Mouse (Mus musculus) heart, adult 2 months (tissue): Measurements from ENCODE around the gene Lcn8. TPM values are rescaled to one million over a fixed set of nuclear protein-coding genes. Genes with fewer than 3 reads are reported as not detected.
A peak's percentile ranks its signal among the peaks of the same experiment; 100 is the strongest.

ENCODE experiments used
- DNase-seq, 2 experiments: peaks; one replicate each; pipeline ENCODE4 v3.0.0; 2021
- H3K27ac ChIP-seq: fragments of 200-600 bp; 2 replicates; pipeline ENCODE4 v1.8.1; 2022
- H3K27me3 ChIP-seq: fragments of 200-500 bp; 2 replicates; pipeline ENCODE4 v1.6.1; 2012; ENCODE audit warnings: mild to moderate bottlenecking, low read length, inconsistent platforms, mixed read lengths; ENCODE audit not compliant: control insufficient read depth, insufficient read depth
- H3K36me3 ChIP-seq: fragments of 200-500 bp; 2 replicates; pipeline ENCODE4 v1.6.1; 2012; ENCODE audit warnings: low read length, inconsistent platforms; ENCODE audit not compliant: control insufficient read depth, insufficient read depth
- H3K4me1 ChIP-seq: fragments of 200-500 bp; 2 replicates; pipeline ENCODE4 v1.6.1; 2011; ENCODE audit warnings: low read length; ENCODE audit not compliant: control insufficient read depth, insufficient read depth
- H3K4me3 ChIP-seq: fragments of 200-600 bp; 2 replicates; pipeline ENCODE4 v1.8.1; 2022
- H3K79me2 ChIP-seq: fragments of 200-500 bp; replicated peaks from 2 replicates; pipeline ENCODE4 v1.6.1; 2012; ENCODE audit warnings: mild to moderate bottlenecking, inconsistent platforms, low read length, moderate library complexity, mixed read lengths; ENCODE audit not compliant: control insufficient read depth, insufficient read depth
- H3K9ac ChIP-seq: fragments of 200-500 bp; 2 replicates; pipeline ENCODE4 v1.6.1; 2012; ENCODE audit warnings: low read depth, mild to moderate bottlenecking, control low read depth, inconsistent platforms, low read length, mixed read lengths
- CTCF ChIP-seq: fragments of 200-600 bp; IDR thresholded peaks from 2 replicates; pipeline ENCODE4 v1.8.1; 2022; ENCODE audit warnings: antibody characterized with exemption, mild to moderate bottlenecking, moderate library complexity
- EP300 ChIP-seq: fragments of 200-500 bp; IDR thresholded peaks from 2 replicates; pipeline ENCODE4 v1.6.1; 2011; ENCODE audit warnings: low read depth, low read length, control low read depth; ENCODE audit not compliant: insufficient read depth
- POLR2A ChIP-seq: fragments of 200-500 bp; IDR thresholded peaks from 2 replicates; pipeline ENCODE4 v1.6.1; 2011; ENCODE audit warnings: mild to moderate bottlenecking, low read depth, low read length, control low read depth; ENCODE audit not compliant: insufficient read depth
- WGBS: fragments of 180-500 bp; shearing (Covaris S2); methylation state at CpG from one replicate; pipeline ENCODE4 v1.1.7; 2018; 5-methylcytosine and 5-hydroxymethylcytosine counted together
- intact Hi-C: fragments of 180-260 bp; cut with DNase I; formaldehyde crosslinking; loops from one replicate; pipeline ENCODE4 v1.15.1; 2025
- polyA plus RNA-seq: library from polyadenylated mRNA; depleted of rRNA; stranded (reverse); fragments of >200 nt; gene quantifications from 2 replicates; pipeline ENCODE4 v1.2.3, GENCODE M21; 2012
- total RNA-seq, 2 experiments: library from RNA; stranded (reverse); gene quantifications; 2 replicates each; pipeline ENCODE4 v1.2.3; 2021

Gene Lcn8
- total and polyA plus RNA-seq, 3 experiments, result 0.20 to 1.2 (median 0.98) TPM

DNA sequence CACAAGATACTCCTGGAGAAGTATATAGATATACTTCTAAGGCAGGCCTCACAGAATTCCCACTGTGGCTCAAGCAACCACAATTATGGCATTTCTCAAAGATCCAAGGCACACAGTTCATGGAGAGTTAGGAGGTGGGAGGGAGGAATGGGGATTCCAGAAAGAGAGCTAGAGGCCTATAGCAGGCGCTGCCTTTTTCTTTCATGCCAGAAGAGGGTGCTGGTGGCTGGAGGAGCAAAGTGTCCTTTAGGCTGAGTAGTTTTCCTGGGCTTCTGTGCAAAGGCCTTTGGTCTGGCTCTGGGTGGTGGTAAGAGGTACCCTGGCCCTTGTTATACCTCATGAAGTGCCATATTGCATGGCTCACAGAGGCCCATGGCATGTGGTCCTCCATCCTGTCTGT lies 18.9 kb upstream of the Lcn8 start:
- DNase-seq, result no peak
- no peaks in the 10 kb centered on the region for H3K36me3 ChIP-seq
- no peak overlapping the region for H3K9ac ChIP-seq
- no peak for TF ChIP-seq POLR2A
- TF ChIP-seq EP300, result no peak
- peak; percentile 61 for TF ChIP-seq CTCF
- H3K79me2 ChIP-seq, result no peaks in the 10 kb centered on the region
- H3K4me3 ChIP-seq, result no peak overlapping the region
- intact Hi-C loops, result no loop called here
- H3K27me3 ChIP-seq, result no peaks in the 10 kb centered on the region
- H3K27ac ChIP-seq, result no peak overlapping the region
- 73% methylated on average over 1 of the region's 1 CpGs for WGBS
- H3K4me1 ChIP-seq, result no peaks in the 10 kb centered on the region

DNA sequence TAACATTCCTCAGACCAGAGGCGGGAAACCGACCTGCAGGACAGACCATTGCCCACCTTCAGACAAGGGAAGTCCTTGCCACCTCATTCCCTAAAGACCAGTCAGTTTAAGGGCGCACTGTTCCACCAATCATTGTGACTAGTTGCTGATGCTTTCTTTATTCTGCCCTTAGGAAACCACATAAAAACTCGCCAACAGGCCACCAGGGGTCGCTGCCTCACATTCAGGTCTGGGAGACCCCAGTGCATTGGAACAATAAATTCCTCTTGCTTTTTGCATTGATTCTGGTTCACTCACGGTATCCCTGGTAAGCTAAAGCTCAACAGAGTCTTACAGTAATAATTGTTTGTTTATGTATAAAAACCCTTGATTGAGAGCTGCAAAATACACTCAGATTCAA lies 13.0 kb upstream of the Lcn8 start:
- Histone ChIP-seq H3K36me3 (no peaks in the 10 kb centered on the region), H3K9ac (no peak overlapping the region), H3K27ac (no peak overlapping the region), H3K4me3 (no peak overlapping the region), H3K4me1 (no peaks in the 10 kb centered on the region), H3K79me2 (no peaks in the 10 kb centered on the region), H3K27me3 (no peaks in the 10 kb centered on the region)
- WGBS, result 22% methylated on average over 6 of the region's 6 CpGs
- TF ChIP-seq EP300, result no peak
- TF ChIP-seq CTCF, result peak; percentile 75
- DNase-seq, result no peak
- intact Hi-C loops, result no loop called here

DNA sequence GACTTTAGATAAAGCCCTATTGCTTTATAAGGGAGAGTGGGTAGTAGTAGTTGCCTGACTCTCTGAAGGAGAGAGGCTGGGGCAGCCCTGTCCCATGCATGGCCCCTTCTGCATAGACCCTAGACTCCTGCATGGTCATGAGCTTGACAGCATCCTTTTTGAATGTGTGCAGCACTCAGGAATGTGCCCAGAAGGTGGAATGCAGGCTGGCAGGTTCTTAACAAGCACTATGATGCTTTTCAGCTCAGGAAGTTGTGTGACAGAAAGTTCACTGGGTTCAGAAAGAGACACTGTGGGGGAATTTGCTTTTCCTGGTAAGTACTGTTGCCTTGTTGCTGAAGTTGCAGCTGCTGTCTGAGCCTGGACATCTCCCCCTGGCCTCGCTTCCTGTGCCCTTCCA lies 1.6 kb downstream of the Lcn8 start:
- DNase-seq, result no peak
- WGBS, result 53% methylated on average over 1 of the region's 1 CpGs
- intact Hi-C loops, result no loop called here

DNA sequence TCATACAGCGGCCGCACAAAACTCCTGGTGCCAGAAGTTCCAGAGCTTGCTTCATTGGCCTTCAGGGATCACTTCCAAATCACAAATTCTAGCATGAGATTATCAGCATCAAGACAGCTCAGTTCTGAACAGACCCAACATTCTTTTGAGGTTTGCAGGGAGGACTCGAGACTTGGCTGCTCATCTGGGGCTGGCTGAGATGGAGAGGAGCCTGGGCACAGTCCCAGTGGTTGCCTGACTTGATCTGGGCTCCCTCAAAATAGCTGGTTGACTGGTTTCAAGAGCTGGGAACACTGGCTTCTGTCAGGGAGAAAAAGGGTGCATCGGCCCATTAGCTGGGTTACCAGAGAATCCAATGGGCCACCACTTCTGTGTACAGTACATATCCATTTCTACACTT lies 3.8 kb downstream of the Lcn8 start:
- peak; percentile 40 to 67 for DNase-seq
- TF ChIP-seq CTCF (no peak), POLR2A (no peak), EP300 (no peak)
- Histone ChIP-seq H3K4me1 (peaks cover 6% of the 10 kb centered on the region; the same call in 1 of the 2 replicates), H3K27ac (peak overlapping the region; percentile 17; the same call in 1 of the 2 replicates), H3K27me3 (no peaks in the 10 kb centered on the region), H3K4me3 (no peak overlapping the region), H3K36me3 (no peaks in the 10 kb centered on the region), H3K9ac (no peak overlapping the region), H3K79me2 (no peaks in the 10 kb centered on the region)
- intact Hi-C loops, result no loop called here
- 47% methylated on average over 4 of the region's 4 CpGs for WGBS

More for the DNA sequence above, 1.6 kb downstream of the Lcn8 start:
- no peak for TF ChIP-seq EP300
- H3K36me3 ChIP-seq, result no peaks in the 10 kb centered on the region
- no peak overlapping the region for H3K27ac ChIP-seq
- no peak overlapping the region for H3K4me3 ChIP-seq
- H3K4me1 ChIP-seq, result peaks cover 3% of the 10 kb centered on the region; the same call in 1 of the 2 replicates
- no peaks in the 10 kb centered on the region for H3K79me2 ChIP-seq
- H3K27me3 ChIP-seq, result no peaks in the 10 kb centered on the region
- H3K9ac ChIP-seq, result no peak overlapping the region

DNA sequence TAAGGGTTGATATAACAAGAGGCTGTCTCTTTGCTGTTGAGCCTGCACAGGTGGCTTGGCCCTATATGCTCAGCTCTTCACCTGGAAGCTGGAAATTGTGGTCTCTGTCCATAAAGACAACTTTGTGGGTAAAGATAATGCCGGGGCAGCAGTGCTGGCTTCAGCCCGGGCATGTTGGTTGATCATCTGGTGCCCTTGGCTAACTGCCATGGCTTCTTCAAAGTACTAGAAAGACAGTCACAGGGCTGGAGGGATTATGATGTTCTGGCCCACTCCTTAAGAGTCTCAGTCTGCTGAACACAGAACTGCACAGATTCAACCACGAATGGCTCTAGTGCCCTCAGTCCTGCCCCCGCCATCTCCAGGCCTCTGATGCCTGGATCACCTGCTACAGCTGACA lies 4.3 kb downstream of the Lcn8 start:
- 54% methylated on average over 4 of the region's 4 CpGs for WGBS
- TF ChIP-seq CTCF (no peak), EP300 (no peak), POLR2A (no peak)
- peak overlapping the region; percentile 17; the same call in 1 of the 2 replicates for H3K27ac ChIP-seq
- DNase-seq, result no peak
- no peaks in the 10 kb centered on the region for H3K36me3 ChIP-seq
- no peak overlapping the region for H3K4me3 ChIP-seq
- peaks cover 6% of the 10 kb centered on the region; the same call in 1 of the 2 replicates for H3K4me1 ChIP-seq
- no peaks in the 10 kb centered on the region for H3K27me3 ChIP-seq
- no peak overlapping the region for H3K9ac ChIP-seq
- H3K79me2 ChIP-seq, result no peaks in the 10 kb centered on the region
- intact Hi-C loops, result no loop called here

GRCm38 (mm10) chr2:25657652-25658051 lies 4.7 kb downstream of the Lcn8 start, which contains the start of gene Lcn5:
Gene Lcn5 (plus strand): TSS chr2:25657952.
- Histone ChIP-seq H3K27ac (peak within 1 kb of the TSS; percentile 17; the same call in 1 of the 2 replicates), H3K4me1 (peaks cover 6% of the 10 kb centered on the region; the same call in 1 of the 2 replicates), H3K4me3 (no peak within 1 kb of the TSS), H3K27me3 (no peaks in the 10 kb centered on the region), H3K79me2 (no peaks in the 10 kb centered on the region), H3K36me3 (no peaks in the 10 kb centered on the region), H3K9ac (no peak within 1 kb of the TSS)
- intact Hi-C loops, result no loop called here
- no peak for DNase-seq
- TF ChIP-seq POLR2A (no peak), CTCF (no peak), EP300 (no peak)
